Mouse (Mus musculus) bone marrow macrophage, adult 2 months (primary cell): ENCODE data around the gene Hsf2. TPM values are rescaled to one million over a fixed set of nuclear protein-coding genes. Genes with fewer than 3 reads are reported as not detected.

Experiments
- H3K27ac ChIP-seq: 2 replicates; pipeline ENCODE4 v1.5.1; 2012; ENCODE audit warnings: low read depth, low read length; ENCODE audit not compliant: insufficient read depth
- H3K4me1 ChIP-seq: 2 replicates; pipeline ENCODE4 v1.6.1; 2012; ENCODE audit warnings: low read length; ENCODE audit not compliant: control insufficient read depth, insufficient read depth
- H3K4me3 ChIP-seq: 2 replicates; pipeline ENCODE4 v1.5.1; 2012; ENCODE audit warnings: mild to moderate bottlenecking, low read length, moderate library complexity; ENCODE audit not compliant: insufficient read depth
- CTCF ChIP-seq: IDR thresholded peaks from 2 replicates; pipeline ENCODE4 v1.5.1; 2012; ENCODE audit warnings: low read depth, mild to moderate bottlenecking, low read length, moderate library complexity
- POLR2A ChIP-seq: IDR thresholded peaks from 2 replicates; pipeline ENCODE4 v1.6.1; 2012; ENCODE audit warnings: mild to moderate bottlenecking, low read depth, low read length, borderline replicate concordance
- polyA plus RNA-seq: library from polyadenylated mRNA; stranded (reverse); fragments of >200 nt; gene quantifications from 2 replicates; pipeline ENCODE4 v1.2.4, GENCODE M21; 2012; ENCODE audit not compliant: missing spikeins, insufficient read depth, insufficient read length

Gene Hsf2
- polyA plus RNA-seq, 1 experiment, result 25.5 TPM

DNA sequence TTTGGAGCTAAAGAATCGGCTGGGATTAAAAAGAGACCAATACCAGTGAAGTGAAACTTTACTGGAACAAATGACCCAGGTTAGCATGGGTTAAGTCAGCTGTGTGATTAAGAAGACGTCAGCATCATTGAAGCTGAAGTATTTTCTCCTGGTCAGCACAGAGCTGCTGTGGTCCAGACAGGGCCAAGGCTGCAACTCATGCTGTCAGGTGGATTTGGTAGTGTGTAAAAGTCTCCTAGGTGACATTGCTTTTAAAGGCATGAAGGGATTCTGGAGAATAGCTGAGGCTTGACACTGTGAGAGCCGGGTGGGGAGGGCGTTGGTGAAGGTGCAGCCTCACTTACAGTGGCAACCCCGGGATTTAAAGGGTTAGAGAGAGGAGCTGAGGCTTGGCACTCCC lies 4.5 kb upstream of the Hsf2 start:
- peaks cover 2% of the 10 kb centered on the region; the same call in 1 of the 2 replicates for H3K4me1 ChIP-seq
- no peak for TF ChIP-seq POLR2A
- no peak for TF ChIP-seq CTCF

GRCm38 (mm10) chr10:57484741-57485140 lies 1.4 kb upstream of the Hsf2 start:
- TF ChIP-seq CTCF, result no peak
- no peak for TF ChIP-seq POLR2A
- Histone ChIP-seq H3K4me3 (no peak overlapping the region), H3K4me1 (peaks cover 6% of the 10 kb centered on the region), H3K27ac (no peak overlapping the region)

More for the DNA sequence above, 4.5 kb upstream of the Hsf2 start:
- H3K4me3 ChIP-seq, result no peak overlapping the region
- no peak overlapping the region for H3K27ac ChIP-seq

DNA sequence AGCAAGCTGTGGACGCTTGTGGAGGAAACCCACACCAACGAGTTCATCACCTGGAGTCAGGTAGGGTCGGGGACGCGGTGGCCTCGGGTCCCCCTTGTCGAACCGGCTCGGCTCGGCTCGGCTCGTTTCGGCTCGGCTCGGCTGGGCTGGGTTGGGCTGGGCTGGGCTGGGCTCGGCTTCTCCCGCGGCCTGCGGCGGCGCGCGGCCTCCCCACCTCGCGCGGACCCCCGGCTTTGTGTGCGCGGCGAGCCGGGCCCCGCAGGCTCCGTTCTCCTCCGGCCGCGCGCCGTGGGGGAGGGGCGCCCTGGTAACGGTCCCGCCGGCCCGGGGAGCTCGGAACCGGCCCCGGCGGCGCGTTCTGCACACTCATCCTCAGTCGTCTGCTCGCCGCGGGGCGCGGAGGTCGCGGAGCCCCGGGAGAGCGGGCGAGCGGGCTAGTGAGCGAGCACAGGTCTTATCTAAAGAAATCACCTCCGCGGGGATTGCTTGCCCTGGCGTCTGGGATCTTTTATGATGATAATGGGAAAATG lies 422 bp downstream of the Hsf2 start:
- TF ChIP-seq CTCF (no peak), POLR2A (no peak)
- peak overlapping the region; percentile 86 for H3K4me3 ChIP-seq
- peaks cover 9% of the 10 kb centered on the region for H3K4me1 ChIP-seq
- peak overlapping the region; percentile 56 for H3K27ac ChIP-seq

GRCm38 (mm10) chr10:57487201-57487600 lies 1.0 kb downstream of the Hsf2 start:
- H3K27ac ChIP-seq, result no peak overlapping the region
- H3K4me3 ChIP-seq, result peak overlapping the region; percentile 86
- peaks cover 12% of the 10 kb centered on the region for H3K4me1 ChIP-seq
- TF ChIP-seq CTCF, result no peak
- TF ChIP-seq POLR2A, result no peak

DNA sequence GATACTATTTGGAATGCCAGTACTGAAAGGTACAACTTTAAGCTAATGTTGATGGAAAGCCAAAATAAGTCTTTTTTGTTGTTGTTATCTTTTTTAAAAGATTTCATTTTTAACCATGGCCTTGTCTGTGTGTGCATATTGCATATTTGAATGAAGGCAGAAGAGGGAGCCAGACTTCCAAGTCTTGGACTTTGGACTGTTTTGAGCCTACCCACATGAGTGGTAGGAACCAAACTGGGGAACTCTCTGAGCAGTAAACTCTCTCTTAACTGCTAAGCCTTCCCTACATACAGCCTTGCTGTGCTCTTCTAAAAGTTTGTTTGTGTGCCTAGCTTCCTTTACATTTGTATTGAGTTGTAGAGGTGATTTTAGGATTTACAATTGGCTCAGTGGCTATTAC lies 2.4 kb downstream of the Hsf2 start:
- Histone ChIP-seq H3K4me3 (no peak overlapping the region), H3K4me1 (peaks cover 12% of the 10 kb centered on the region), H3K27ac (no peak overlapping the region)
- TF ChIP-seq CTCF (no peak), POLR2A (no peak)

DNA sequence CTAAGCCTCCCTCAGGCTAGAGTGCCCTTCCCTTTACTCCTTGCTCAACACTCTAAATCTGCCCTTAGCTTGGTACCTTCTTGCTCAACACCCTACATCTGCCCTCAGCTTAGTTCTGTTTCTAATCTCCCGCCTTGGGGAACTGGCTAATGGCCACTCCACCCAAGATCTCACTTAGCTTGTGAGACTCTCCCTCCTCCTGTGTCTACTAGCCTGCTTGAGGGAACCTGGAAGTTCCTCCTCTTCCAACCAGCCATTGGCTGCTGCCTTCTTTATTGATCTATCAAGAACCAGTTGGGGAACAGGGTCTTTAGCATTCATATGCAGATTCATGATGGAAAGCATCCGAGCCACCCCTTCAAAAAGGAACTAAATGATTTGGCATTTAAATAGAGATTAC lies 5.9 kb downstream of the Hsf2 start:
- Histone ChIP-seq H3K4me3 (no peak overlapping the region), H3K4me1 (peaks cover 12% of the 10 kb centered on the region), H3K27ac (no peak overlapping the region)
- TF ChIP-seq POLR2A (no peak), CTCF (no peak)

DNA sequence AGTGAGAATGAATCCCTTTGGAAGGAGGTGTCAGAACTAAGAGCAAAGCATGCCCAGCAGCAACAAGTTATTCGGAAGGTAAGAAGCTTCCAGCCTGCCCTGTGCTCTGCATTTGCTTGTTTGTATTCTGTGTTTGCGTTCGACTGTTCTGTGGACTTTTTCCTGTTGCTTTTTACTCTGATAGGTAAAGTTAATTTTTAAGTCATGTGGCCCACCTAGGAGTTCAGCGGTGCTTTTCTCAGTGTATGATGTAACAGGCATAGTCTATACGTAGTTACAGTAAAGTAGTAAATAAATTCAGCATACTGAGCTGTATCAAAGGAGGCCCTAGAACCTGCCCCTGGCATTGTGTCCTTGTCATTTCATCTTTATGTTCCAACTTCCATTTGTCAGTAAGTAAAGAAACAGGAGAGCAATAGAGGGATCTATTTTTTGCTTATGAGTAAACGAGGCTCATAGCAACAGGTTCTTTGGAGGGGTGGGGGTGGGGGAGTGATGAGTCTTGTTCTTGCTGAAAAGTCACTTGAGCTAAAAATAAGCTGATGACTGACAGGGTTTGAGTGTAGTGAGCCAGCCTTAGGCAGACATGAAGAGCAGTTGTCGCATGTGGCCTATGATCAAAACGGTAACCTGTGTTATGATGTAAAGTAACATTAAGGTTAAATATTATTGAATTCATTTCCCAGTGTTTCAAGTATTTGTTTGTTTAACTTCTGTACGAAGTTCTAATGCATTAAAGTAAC lies 13.4 kb downstream of the Hsf2 start:
- no peak for TF ChIP-seq CTCF
- no peak for TF ChIP-seq POLR2A
- Histone ChIP-seq H3K4me1 (peaks cover 12% of the 10 kb centered on the region), H3K27ac (no peak overlapping the region), H3K4me3 (no peak overlapping the region)

DNA sequence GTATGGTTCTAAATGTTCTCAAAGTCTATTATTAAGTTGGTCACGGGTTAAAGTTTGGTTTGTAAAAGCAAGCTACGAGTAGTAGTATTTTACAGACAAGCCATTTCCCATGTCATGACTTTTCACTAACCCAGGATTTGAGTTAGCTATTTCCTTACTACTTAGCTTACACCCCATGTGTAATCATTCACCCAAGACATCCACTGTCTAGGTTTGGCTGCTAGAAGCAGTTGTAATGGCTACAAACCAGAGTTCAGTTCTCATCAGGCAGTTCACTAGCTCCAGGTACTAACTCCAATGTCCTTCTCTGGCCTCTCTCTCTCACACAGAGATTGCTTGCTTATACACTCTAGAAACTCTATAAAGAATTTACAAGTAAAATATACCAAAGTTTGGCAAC lies 28.4 kb downstream of the Hsf2 start:
- no peak overlapping the region for H3K27ac ChIP-seq
- TF ChIP-seq POLR2A, result no peak
- TF ChIP-seq CTCF, result no peak
- no peaks in the 10 kb centered on the region for H3K4me1 ChIP-seq

DNA sequence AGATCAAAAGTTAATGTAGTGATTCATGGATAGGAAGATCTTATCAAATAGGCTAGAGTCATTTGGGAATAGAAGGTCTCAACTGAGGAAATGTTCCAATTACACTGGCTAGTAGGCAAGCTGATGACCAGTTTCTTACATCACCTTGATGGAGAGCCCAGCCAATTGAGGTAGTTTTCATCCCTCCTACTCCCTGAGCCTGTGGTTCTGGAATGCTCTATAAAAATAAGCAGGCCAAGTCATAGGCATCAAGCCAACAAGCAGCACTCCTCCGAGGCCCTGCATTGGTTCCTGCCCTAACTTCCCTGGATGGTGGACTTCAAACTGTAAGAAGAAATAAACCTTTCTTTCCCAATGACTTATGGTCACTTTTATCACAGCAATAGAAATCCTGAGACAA lies 29.1 kb downstream of the Hsf2 start:
- no peak for TF ChIP-seq POLR2A
- no peak for TF ChIP-seq CTCF
- no peaks in the 10 kb centered on the region for H3K4me1 ChIP-seq

More for the DNA sequence above, 28.4 kb downstream of the Hsf2 start:
- H3K4me3 ChIP-seq, result no peak overlapping the region

DNA sequence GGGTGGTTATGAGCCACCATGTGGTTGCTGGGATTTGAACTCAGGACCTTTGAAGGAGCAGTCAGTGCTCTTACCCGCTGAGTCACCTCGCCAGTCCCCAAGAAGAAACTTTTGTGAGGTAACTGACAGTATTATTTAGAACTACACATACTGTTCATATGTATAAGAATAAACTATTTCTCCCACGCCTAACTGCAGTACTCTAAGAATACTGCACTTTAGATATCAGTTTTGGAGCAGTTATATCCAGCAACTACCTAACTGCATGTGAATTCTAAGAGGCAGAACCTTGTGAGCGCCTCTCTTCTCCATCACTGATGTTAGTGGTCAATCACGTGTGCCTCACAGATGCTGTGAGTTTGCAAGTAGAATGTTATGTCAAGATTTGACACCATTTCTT lies 40.3 kb downstream of the Hsf2 start:
- Histone ChIP-seq H3K27ac (no peak overlapping the region), H3K4me3 (no peak overlapping the region), H3K4me1 (peaks cover 4% of the 10 kb centered on the region)
- no peak for TF ChIP-seq POLR2A
- no peak for TF ChIP-seq CTCF

More for the DNA sequence above, 29.1 kb downstream of the Hsf2 start:
- no peak overlapping the region for H3K4me3 ChIP-seq
- H3K27ac ChIP-seq, result no peak overlapping the region

- Histone ChIP-seq H3K4me3 (peak overlapping the region; percentile 74), H3K4me1 (peaks cover 4% of the 10 kb centered on the region), H3K27ac (no peak overlapping the region)
- no peak for TF ChIP-seq POLR2A
- no peak for TF ChIP-seq CTCF
Measured at GRCm38 (mm10) chr10:57531076-57531475, 44.9 kb downstream of the Hsf2 start.
